Mouse (Mus musculus) T-helper 1 cell (primary cell): Measurements from ENCODE around the gene Tmem135.

ENCODE experiments used
- in situ Hi-C: fragments of 300-600 bp; cut with MboI, MseI; formaldehyde crosslinking; loops from one replicate; pipeline ENCODE4 v1.15.1; 2025; ENCODE audit warnings: high pct_unique_total_duplicates

The Tmem135 gene

GRCm38 (mm10) chr7:89391281-89391680, 12.7 kb downstream of the Tmem135 start:
- in situ Hi-C loops, result no loop called here

- in situ Hi-C loops, result no loop called here
These were observed 13.4 kb downstream of the Tmem135 start for GRCm38 (mm10) chr7:89390660-89391059.

- in situ Hi-C loops, result no loop called here
These were observed 15.0 kb downstream of the Tmem135 start for GRCm38 (mm10) chr7:89388981-89389380.

GRCm38 (mm10) chr7:89382892-89383291, 21.1 kb downstream of the Tmem135 start:
- in situ Hi-C loops, result no loop called here

GRCm38 (mm10) chr7:89380935-89381705, 22.9 kb downstream of the Tmem135 start:
- in situ Hi-C loops, result no loop called here

GRCm38 (mm10) chr7:89371623-89372295, 32.3 kb downstream of the Tmem135 start:
- in situ Hi-C loops, result no loop called here

- in situ Hi-C loops, result no loop called here
These were observed 33.1 kb downstream of the Tmem135 start for GRCm38 (mm10) chr7:89370917-89371316.

GRCm38 (mm10) chr7:89370086-89370485, 33.9 kb downstream of the Tmem135 start:
- in situ Hi-C loops, result no loop called here

- in situ Hi-C loops, result no loop called here
These were observed 36.4 kb downstream of the Tmem135 start for GRCm38 (mm10) chr7:89367643-89368042.

GRCm38 (mm10) chr7:89365135-89365880, 38.7 kb downstream of the Tmem135 start:
- in situ Hi-C loops, result no loop called here

- in situ Hi-C loops, result no loop called here
These were observed 40.0 kb downstream of the Tmem135 start for GRCm38 (mm10) chr7:89363975-89364374.

GRCm38 (mm10) chr7:89356307-89356706, 47.7 kb downstream of the Tmem135 start:
- in situ Hi-C loops, result no loop called here

GRCm38 (mm10) chr7:89355519-89356255, 48.3 kb downstream of the Tmem135 start:
- in situ Hi-C loops, result no loop called here

GRCm38 (mm10) chr7:89342021-89342420, 62.0 kb downstream of the Tmem135 start:
- in situ Hi-C loops, result no loop called here

- in situ Hi-C loops, result loop anchor here (5.0 kb wide), 2 partner anchors 67 to 83 kb away; no protein-coding TSS in a partner anchor
These were observed 64.2 kb downstream of the Tmem135 start for GRCm38 (mm10) chr7:89339808-89340207.

GRCm38 (mm10) chr7:89339142-89339435, 64.9 kb downstream of the Tmem135 start:
- in situ Hi-C loops, result loop anchor here (5.0 kb wide), 2 partner anchors 68 to 82 kb away; no protein-coding TSS in a partner anchor

- in situ Hi-C loops, result loop anchor here (5.0 kb wide), 2 partner anchors 69 to 81 kb away; no protein-coding TSS in a partner anchor
These were observed 65.5 kb downstream of the Tmem135 start for GRCm38 (mm10) chr7:89338350-89339141.

- in situ Hi-C loops, result loop anchor here (5.0 kb wide), 2 partner anchors 69 to 81 kb away; no protein-coding TSS in a partner anchor
These were observed 66.2 kb downstream of the Tmem135 start for GRCm38 (mm10) chr7:89337711-89338349.

- in situ Hi-C loops, result loop anchor here (5.0 kb wide), 2 partner anchors 71 to 79 kb away; no protein-coding TSS in a partner anchor
These were observed 67.6 kb downstream of the Tmem135 start for GRCm38 (mm10) chr7:89336434-89336833.

- in situ Hi-C loops, result loop anchor here (5.0 kb wide), 2 partner anchors 72 to 78 kb away; no protein-coding TSS in a partner anchor
These were observed 68.7 kb downstream of the Tmem135 start for GRCm38 (mm10) chr7:89335316-89335715.
